Mouse (Mus musculus): Measurements from ENCODE around the gene Ift172. TPM values are rescaled to one million over a fixed set of nuclear protein-coding genes. Genes with fewer than 3 reads are reported as not detected.

Gene Ift172
- polyA plus RNA-seq, 1 experiment from 2014 or later, result 28.1 TPM

GRCm38 (mm10) chr5:31253806-31254205 is 37.1 kb downstream of the Ift172 start:
- H3K4me1 ChIP-seq (ENCODE audit: control insufficient read depth, insufficient read depth, low read length), result 0 out of 2 replicates have a peak, but pooled peaks cover 5% of the 10 kb centered on the region
- WGBS, result 91% methylated on average over 8 of the region's 8 CpGs
- ATAC-seq (ENCODE audit: low FRiP score, low TSS enrichment) (no peak), DNase-seq (no peak)
- no peak overlapping the region for H3K4me3 ChIP-seq (replicated peaks; ENCODE audit: low read depth, low read length)
- no peak overlapping the region for H3K9ac ChIP-seq (replicated peaks; ENCODE audit: low read length)
- H3K27me3 ChIP-seq (ENCODE audit: control insufficient read depth, insufficient read depth, low read length), result no peaks in the 10 kb centered on the region
- no peaks in the 10 kb centered on the region for H3K9me3 ChIP-seq (ENCODE audit: control insufficient read depth, low read length)
- H3K36me3 ChIP-seq (ENCODE audit: control insufficient read depth, insufficient read depth, low read length), result peaks cover 86% of the 10 kb centered on the region
- H3K27ac ChIP-seq (replicated peaks; ENCODE audit: low read depth, low read length), result no peak overlapping the region
- H3K4me2 ChIP-seq (ENCODE audit: low read length), result no peak overlapping the region

GRCm38 (mm10) chr5:31252795-31253545 is 37.9 kb downstream of the Ift172 start:
- Histone ChIP-seq H3K27ac (replicated peaks; ENCODE audit: low read depth, low read length) (no peak overlapping the region), H3K4me2 (ENCODE audit: low read length) (no peak overlapping the region), H3K27me3 (ENCODE audit: control insufficient read depth, insufficient read depth, low read length) (no peaks in the 10 kb centered on the region), H3K9me3 (ENCODE audit: control insufficient read depth, low read length) (no peaks in the 10 kb centered on the region), H3K4me1 (ENCODE audit: control insufficient read depth, insufficient read depth, low read length) (0 out of 2 replicates have a peak, but pooled peaks cover 5% of the 10 kb centered on the region), H3K9ac (replicated peaks; ENCODE audit: low read length) (no peak overlapping the region), H3K4me3 (replicated peaks; ENCODE audit: low read depth, low read length) (no peak overlapping the region), H3K36me3 (ENCODE audit: control insufficient read depth, insufficient read depth, low read length) (peaks cover 93% of the 10 kb centered on the region)
- WGBS, result 88% methylated on average over 16 of the region's 16 CpGs
- no peak for DNase-seq
- ATAC-seq (ENCODE audit: low FRiP score, low TSS enrichment), result no peak

DNA sequence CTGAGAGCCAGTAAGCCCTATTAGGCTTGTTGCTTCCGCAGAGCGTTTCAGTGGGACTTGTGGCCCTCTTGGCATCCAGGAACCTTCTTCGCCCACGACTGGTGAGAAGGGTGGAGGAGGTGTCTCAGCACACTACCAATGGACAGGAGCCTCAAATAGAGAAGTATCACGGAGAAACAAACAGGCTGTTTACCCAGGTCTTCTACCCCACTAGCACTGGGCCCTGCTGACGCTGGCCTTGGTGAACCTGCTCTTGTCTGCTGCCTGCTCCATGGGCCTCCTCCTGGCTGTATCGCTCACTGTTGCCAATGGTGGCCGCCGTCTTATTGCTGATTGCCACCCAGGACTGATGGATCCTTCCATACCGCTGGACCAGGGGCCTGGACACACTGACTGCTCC is 38.8 kb downstream of the Ift172 start:
- 67% methylated on average over 10 of the region's 10 CpGs for WGBS
- Histone ChIP-seq H3K4me3 (replicated peaks; ENCODE audit: low read depth, low read length) (no peak overlapping the region), H3K9me3 (ENCODE audit: control insufficient read depth, low read length) (no peaks in the 10 kb centered on the region), H3K36me3 (ENCODE audit: control insufficient read depth, insufficient read depth, low read length) (peaks cover 94% of the 10 kb centered on the region), H3K4me2 (ENCODE audit: low read length) (no peak overlapping the region; the same call in 1 of the 2 replicates), H3K4me1 (ENCODE audit: control insufficient read depth, insufficient read depth, low read length) (0 out of 2 replicates have a peak, but pooled peaks cover 5% of the 10 kb centered on the region), H3K27ac (replicated peaks; ENCODE audit: low read depth, low read length) (no peak overlapping the region), H3K9ac (replicated peaks; ENCODE audit: low read length) (no peak overlapping the region), H3K27me3 (ENCODE audit: control insufficient read depth, insufficient read depth, low read length) (no peaks in the 10 kb centered on the region)
- DNase-seq (no peak), ATAC-seq (ENCODE audit: low FRiP score, low TSS enrichment) (no peak)

DNA sequence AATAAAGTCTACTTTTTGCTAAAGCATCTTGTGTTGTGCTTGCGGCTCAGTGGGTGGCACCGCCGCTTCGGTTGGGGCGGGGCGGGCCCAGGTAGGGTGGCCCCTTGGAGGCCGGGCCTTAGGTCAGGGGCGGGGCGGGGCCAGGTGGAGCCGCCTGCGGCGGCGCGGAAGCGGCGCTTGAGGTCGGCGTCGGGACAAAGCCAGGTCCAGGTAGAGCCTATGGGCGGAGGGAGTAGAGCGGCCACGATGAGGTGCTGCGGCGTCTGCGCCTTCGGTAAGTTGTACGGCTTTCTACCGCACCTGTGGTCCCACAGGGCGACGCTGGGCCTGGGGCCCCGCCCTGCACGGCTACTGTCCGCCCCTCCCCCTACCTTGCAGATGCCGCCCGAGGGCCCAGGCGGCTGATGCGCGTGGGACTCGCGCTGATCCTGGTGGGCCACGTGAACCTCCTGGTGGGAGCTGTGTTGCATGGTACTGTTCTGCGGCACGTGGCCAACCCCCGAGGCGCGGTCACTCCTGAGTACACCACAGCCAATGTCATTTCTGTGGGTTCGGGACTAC is 39.3 kb downstream of the Ift172 start, which contains the start of gene Krtcap3:
Gene Krtcap3, plus strand, starts transcription at position 151 of the 561 bp plus-strand sequence.
- Histone ChIP-seq H3K9me3 (ENCODE audit: control insufficient read depth, low read length) (no peaks in the 10 kb centered on the region), H3K4me2 (ENCODE audit: low read length) (no peak within 1 kb of the TSS; the same call in 1 of the 2 replicates), H3K27me3 (ENCODE audit: control insufficient read depth, insufficient read depth, low read length) (no peaks in the 10 kb centered on the region), H3K4me3 (replicated peaks; ENCODE audit: low read depth, low read length) (no peak within 1 kb of the TSS), H3K27ac (replicated peaks; ENCODE audit: low read depth, low read length) (no peak within 1 kb of the TSS), H3K36me3 (ENCODE audit: control insufficient read depth, insufficient read depth, low read length) (peaks cover 97% of the 10 kb centered on the region), H3K4me1 (ENCODE audit: control insufficient read depth, insufficient read depth, low read length) (0 out of 2 replicates have a peak, but pooled peaks cover 5% of the 10 kb centered on the region), H3K9ac (replicated peaks; ENCODE audit: low read length) (no peak within 1 kb of the TSS)
- peak; percentile 64 for ATAC-seq (ENCODE audit: low FRiP score, low TSS enrichment)
- DNase-seq, result peak; percentile 27
- 18% methylated on average over 47 of the region's 47 CpGs for WGBS

- Histone ChIP-seq H3K36me3 (ENCODE audit: control insufficient read depth, insufficient read depth, low read length) (peaks cover 99% of the 10 kb centered on the region), H3K9me3 (ENCODE audit: control insufficient read depth, low read length) (no peaks in the 10 kb centered on the region), H3K9ac (replicated peaks; ENCODE audit: low read length) (no peak overlapping the region), H3K4me1 (ENCODE audit: control insufficient read depth, insufficient read depth, low read length) (0 out of 2 replicates have a peak, but pooled peaks cover 5% of the 10 kb centered on the region), H3K4me3 (replicated peaks; ENCODE audit: low read depth, low read length) (no peak overlapping the region), H3K27ac (replicated peaks; ENCODE audit: low read depth, low read length) (no peak overlapping the region), H3K4me2 (ENCODE audit: low read length) (no peak overlapping the region), H3K27me3 (ENCODE audit: control insufficient read depth, insufficient read depth, low read length) (no peaks in the 10 kb centered on the region)
- WGBS, result 68% methylated on average over 4 of the region's 4 CpGs
- peak; percentile 17 for DNase-seq
- no peak for ATAC-seq (ENCODE audit: low FRiP score, low TSS enrichment)
Observed at GRCm38 (mm10) chr5:31250716-31251115, 40.2 kb downstream of the Ift172 start.

GRCm38 (mm10) chr5:31242191-31242590 is 48.7 kb downstream of the Ift172 start:
- Histone ChIP-seq H3K27ac (replicated peaks; ENCODE audit: low read depth, low read length) (no peak overlapping the region), H3K9me3 (ENCODE audit: control insufficient read depth, low read length) (no peaks in the 10 kb centered on the region), H3K27me3 (ENCODE audit: control insufficient read depth, insufficient read depth, low read length) (no peaks in the 10 kb centered on the region), H3K9ac (replicated peaks; ENCODE audit: low read length) (peak overlapping the region; percentile 93; the same call in 1 of the 2 replicates), H3K36me3 (ENCODE audit: control insufficient read depth, insufficient read depth, low read length) (peaks cover 36% of the 10 kb centered on the region), H3K4me3 (replicated peaks; ENCODE audit: low read depth, low read length) (peak overlapping the region; percentile 95), H3K4me1 (ENCODE audit: control insufficient read depth, insufficient read depth, low read length) (peaks cover 7% of the 10 kb centered on the region), H3K4me2 (ENCODE audit: low read length) (peak overlapping the region; percentile 60)
- ATAC-seq (ENCODE audit: low FRiP score, low TSS enrichment) (no peak), DNase-seq (no peak)
- 26% methylated on average over 10 of the region's 10 CpGs for WGBS

GRCm38 (mm10) chr5:31241522-31242034 is 49.3 kb downstream of the Ift172 start:
- no peaks in the 10 kb centered on the region for H3K27me3 ChIP-seq (ENCODE audit: control insufficient read depth, insufficient read depth, low read length)
- ATAC-seq (ENCODE audit: low FRiP score, low TSS enrichment) (no peak), DNase-seq (no peak)
- 0% methylated on average over 13 of the region's 13 CpGs for WGBS
- peak overlapping the region; percentile 95 for H3K4me3 ChIP-seq (replicated peaks; ENCODE audit: low read depth, low read length)
- H3K9me3 ChIP-seq (ENCODE audit: control insufficient read depth, low read length), result no peaks in the 10 kb centered on the region
- peak overlapping the region; percentile 93 for H3K9ac ChIP-seq (replicated peaks; ENCODE audit: low read length)
- peak overlapping the region; percentile 60 for H3K4me2 ChIP-seq (ENCODE audit: low read length)
- peak overlapping the region; percentile 96 for H3K27ac ChIP-seq (replicated peaks; ENCODE audit: low read depth, low read length)
- H3K36me3 ChIP-seq (ENCODE audit: control insufficient read depth, insufficient read depth, low read length), result peaks cover 30% of the 10 kb centered on the region
- H3K4me1 ChIP-seq (ENCODE audit: control insufficient read depth, insufficient read depth, low read length), result peaks cover 7% of the 10 kb centered on the region

DNA sequence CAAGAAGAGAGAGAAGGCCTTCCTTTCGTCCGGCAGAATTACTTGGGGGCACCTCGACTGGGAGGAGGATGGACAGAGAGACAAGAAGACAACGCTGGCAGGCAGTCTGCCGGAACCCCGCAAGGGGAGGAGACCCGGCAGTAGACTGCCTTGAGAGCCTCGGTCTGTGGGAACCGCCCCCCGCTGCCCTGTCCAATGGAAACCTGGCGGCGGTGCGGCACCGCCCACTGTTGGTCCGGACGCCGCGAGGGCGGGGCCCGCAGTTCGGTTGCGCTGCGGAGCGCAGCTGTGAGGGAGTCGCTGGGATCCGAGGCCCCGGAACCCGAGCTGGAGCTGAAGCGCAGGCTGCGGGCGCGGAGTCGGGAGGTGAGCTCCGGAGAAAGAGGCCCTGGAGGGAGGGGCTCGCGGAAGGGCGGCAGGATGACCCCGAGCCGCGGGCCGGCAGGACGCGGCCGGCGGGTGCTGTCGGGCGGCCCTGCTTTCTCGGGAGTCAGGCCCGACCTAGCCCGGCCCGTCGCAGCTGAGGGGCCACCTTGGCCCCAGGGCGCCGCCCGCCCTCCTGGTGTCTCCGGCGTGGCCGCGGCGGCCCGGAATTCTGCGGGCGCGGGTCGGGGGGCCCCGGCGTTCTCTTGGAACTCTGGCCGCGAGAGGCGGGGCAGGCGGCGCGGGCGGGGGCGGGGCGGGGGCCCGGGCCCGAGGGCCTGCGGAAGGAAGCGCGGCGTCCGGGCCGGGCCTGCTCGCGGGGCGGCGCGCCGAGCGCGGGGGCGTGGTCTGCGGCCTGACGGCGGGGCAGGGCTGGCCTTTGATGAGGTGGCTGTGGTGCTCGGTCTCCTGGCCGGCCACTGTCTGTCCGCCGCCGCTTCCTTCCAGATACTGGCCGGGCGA is 50.0 kb downstream of the Ift172 start, which contains the start of the genes Nrbp1 and Gm9970:
Gene Nrbp1, plus strand, starts transcription at position 228 of the 885 bp plus-strand sequence.
Gene Gm9970, minus strand, starts transcription at position 596 of the 885 bp plus-strand sequence.
- peak within 1 kb of the TSS; percentile 96 for H3K27ac ChIP-seq (replicated peaks; ENCODE audit: low read depth, low read length)
- no peaks in the 10 kb centered on the region for H3K9me3 ChIP-seq (ENCODE audit: control insufficient read depth, low read length)
- H3K27me3 ChIP-seq (ENCODE audit: control insufficient read depth, insufficient read depth, low read length), result no peaks in the 10 kb centered on the region
- DNase-seq (peak; percentile 98), ATAC-seq (ENCODE audit: low FRiP score, low TSS enrichment) (peak; percentile 100)
- under 1% methylated on average over 99 of the region's 103 CpGs for WGBS
- peaks cover 7% of the 10 kb centered on the region for H3K4me1 ChIP-seq (ENCODE audit: control insufficient read depth, insufficient read depth, low read length)
- peak within 1 kb of the TSS; percentile 93 for H3K9ac ChIP-seq (replicated peaks; ENCODE audit: low read length)
- H3K4me2 ChIP-seq (ENCODE audit: low read length), result peak within 1 kb of the TSS; percentile 60
- peak within 1 kb of the TSS; percentile 95 for H3K4me3 ChIP-seq (replicated peaks; ENCODE audit: low read depth, low read length)
- peaks cover 23% of the 10 kb centered on the region for H3K36me3 ChIP-seq (ENCODE audit: control insufficient read depth, insufficient read depth, low read length)

Measured in midbrain, embryonic 14.5 days (tissue).